Mouse (Mus musculus): ENCODE data around the gene Cebpb.

- 0 out of 2 replicates have a peak, but pooled peaks have one; percentile 2 for TF ChIP-seq CTCF (IDR thresholded peaks at IDR 0.05; ENCODE audit: extremely low read depth, insufficient read depth, low read length)
- no peak for TF ChIP-seq POLR2A (IDR thresholded peaks at IDR 0.05; ENCODE audit: extremely low read depth, insufficient read depth, low read length)
Measured at GRCm38 (mm10) chr2:167712872-167713821, 24.4 kb downstream of the Cebpb start.
